15 mouse cellular contexts compared by ENCODE assay signal in genomic region chr13:34850759-34851158, GRCm38 (mm10).
"Had no signal": no experiment of that assay in that cellular context is flagged by ENCODE, and none has a peak within 500 bp of the region (broad histone marks: within the 10 kb centered on the region; RNA-seq: fewer than 3 reads in every experiment).

No protein-coding gene starts in this region.

- H3K36me3 ChIP-seq: limb, embryonic 12.5 days had no signal

- H3K27me3 ChIP-seq: limb, embryonic 12.5 days; limb, embryonic 15.5 days had no signal

- H3K27ac ChIP-seq: limb, embryonic 12.5 days; limb, embryonic 15.5 days had no signal

- H3K4me1 ChIP-seq: limb, embryonic 12.5 days; limb, embryonic 15.5 days had no signal

- ATAC-seq: intestine, embryonic 16.5 days had no signal

- H3K4me2 ChIP-seq: limb, embryonic 12.5 days; limb, embryonic 15.5 days had no signal

- DNase-seq: kidney, adult 18-20 months; kidney, adult 9 months; kidney, postnatal 14 days; kidney, postnatal 4 days; left cerebral cortex, postnatal 4 days; lung, adult 2 months; lung, postnatal 14 days; lung, postnatal 4 days; midbrain, embryonic 14.5 days; thymus, adult 18-20 months; thymus, postnatal 14 days; thymus, postnatal 4 days had no signal

- H3K4me3 ChIP-seq: limb, embryonic 12.5 days; limb, embryonic 15.5 days had no signal

- H3K9ac ChIP-seq: limb, embryonic 12.5 days; limb, embryonic 15.5 days had no signal
